Mouse (Mus musculus): ENCODE data around the gene Kcna1.

Gene Kcna1

GRCm38 (mm10) chr6:126597741-126598140 lies 48.4 kb downstream of the Kcna1 start:
- DNase-seq (ENCODE audit: low spot score), result no peak

GRCm38 (mm10) chr6:126595805-126596629 lies 50.2 kb downstream of the Kcna1 start:
- DNase-seq (ENCODE audit: low spot score), result no peak

GRCm38 (mm10) chr6:126595130-126595529 lies 51.1 kb downstream of the Kcna1 start:
- no peak for DNase-seq (ENCODE audit: low spot score)

DNA sequence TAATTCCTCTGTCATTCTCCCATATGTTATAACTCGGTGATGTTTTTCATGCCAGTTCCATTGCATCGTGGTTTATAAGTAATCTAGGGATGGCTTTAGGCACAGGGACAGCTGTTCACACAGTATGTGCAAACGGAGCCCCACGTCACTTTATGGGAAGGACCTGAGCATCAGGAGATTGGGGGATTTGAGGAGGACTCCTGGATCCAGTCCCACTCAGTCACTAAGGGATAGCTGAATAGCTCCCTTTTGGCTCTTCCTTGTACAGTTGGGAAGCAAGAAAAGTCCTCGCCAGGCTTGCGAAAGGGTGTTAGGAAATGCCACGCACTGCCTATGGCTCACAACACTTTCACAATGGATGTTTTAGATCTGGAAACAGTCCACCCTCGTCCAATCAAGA lies 51.8 kb downstream of the Kcna1 start:
- DNase-seq (ENCODE audit: low spot score), result no peak

DNA sequence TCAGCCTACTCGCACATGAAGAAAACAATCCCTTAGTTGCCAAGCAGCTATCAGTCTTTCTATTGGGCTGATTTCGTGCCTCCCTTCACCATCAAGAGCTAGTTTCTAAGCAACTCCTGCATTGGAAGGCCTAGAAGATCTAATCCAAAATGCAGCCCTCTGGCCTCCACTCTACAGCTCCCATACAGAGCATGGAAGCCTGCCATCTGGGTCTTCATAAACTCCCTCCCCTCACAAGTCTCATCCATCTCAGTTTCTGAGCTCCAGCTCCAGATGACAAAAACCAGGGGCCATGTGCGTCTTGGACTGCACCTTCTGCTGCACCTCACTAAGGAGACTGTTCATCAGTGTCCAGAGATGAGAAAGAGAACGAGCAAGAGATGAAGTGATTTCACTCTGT lies 52.8 kb downstream of the Kcna1 start:
- no peak for DNase-seq (ENCODE audit: low spot score)

All from ovary, postnatal 14 days (tissue).